Mouse (Mus musculus) cerebellum, adult 11 months (tissue): ENCODE data around the gene Rnase13.
"Not testable (repeated sequence)": the region's sequence is repeated elsewhere in the genome, so short reads cannot be mapped to it uniquely, and the experiment has no call there.

Experiments
- DNase-seq: peaks from one replicate; pipeline ENCODE4 v3.0.0; 2022

The Rnase13 gene

DNA sequence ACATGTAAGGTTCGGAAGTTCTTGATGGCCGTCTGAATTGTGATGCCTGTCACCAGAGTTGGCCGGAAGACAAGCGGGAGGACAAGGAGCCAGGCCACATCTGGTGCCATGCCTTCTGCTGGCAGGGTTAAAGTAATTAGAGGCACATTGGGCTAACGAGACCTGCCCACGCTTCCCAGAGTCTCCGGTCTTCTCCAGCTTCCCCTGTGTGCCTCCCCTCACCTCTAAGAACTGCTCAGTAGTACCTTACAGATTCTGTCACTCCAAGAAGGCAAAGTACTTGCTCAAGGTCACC is at the start of gene Rnase13:
Rnase13 (minus strand) TSS at position 203 of the 295 bp plus-strand sequence.
- no peak for DNase-seq

GRCm38 (mm10) chr14:51967400-51967799 is 44.8 kb upstream of the Rnase13 start:
- no peak for DNase-seq

- no peak for DNase-seq
Measured at GRCm38 (mm10) chr14:51960316-51960715, 37.7 kb upstream of the Rnase13 start.

GRCm38 (mm10) chr14:51943336-51943735 is 20.8 kb upstream of the Rnase13 start:
- DNase-seq: no peak

DNA sequence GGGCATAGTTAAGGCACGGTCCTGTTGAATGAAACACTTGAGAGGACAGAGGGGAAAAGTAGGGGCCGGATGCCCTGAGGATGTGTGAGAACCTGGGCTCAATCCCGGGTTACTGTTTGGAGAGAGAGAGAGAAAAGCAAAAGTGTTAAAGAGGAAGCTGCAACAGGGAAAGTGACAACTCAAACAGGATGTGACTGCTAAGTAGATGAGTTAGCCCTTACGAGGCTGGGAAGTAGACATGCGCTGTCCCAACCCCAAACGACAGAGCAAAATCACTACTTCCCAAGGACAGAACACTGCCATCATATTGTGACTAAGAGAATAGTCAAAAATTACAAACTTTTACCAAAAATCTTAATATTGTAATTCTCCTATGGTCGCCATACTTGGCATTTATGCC is 19.7 kb upstream of the Rnase13 start:
- no peak for DNase-seq

DNA sequence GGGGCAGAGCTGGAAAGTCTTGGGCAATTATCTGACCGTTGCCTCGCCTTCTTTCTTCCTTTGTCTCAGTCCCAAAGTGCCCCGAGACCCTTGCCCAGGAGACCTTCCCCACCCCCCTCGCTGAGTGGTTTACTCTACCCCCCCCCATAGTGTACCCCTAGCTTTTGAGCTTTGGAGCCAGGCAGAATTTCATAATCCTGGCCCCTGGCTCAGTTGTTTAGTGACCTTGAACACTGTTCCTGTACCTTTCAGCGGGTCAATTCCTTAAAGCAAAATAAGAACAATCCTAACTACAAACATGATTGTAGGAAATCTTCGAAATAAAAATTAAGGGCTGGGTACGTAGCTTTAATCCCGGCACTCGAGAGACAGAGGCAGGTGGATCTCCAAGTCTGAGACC is 19.0 kb upstream of the Rnase13 start:
- DNase-seq: no peak

- no peak for DNase-seq
Measured at GRCm38 (mm10) chr14:51940944-51941560, 18.5 kb upstream of the Rnase13 start.

GRCm38 (mm10) chr14:51939005-51939404 is 16.4 kb upstream of the Rnase13 start:
- no peak for DNase-seq

- no peak for DNase-seq
Measured at GRCm38 (mm10) chr14:51932092-51933020, 9.8 kb upstream of the Rnase13 start.

- peak; percentile 26 for DNase-seq
Measured at GRCm38 (mm10) chr14:51930824-51931223, 8.3 kb upstream of the Rnase13 start.

- no peak for DNase-seq
Measured at GRCm38 (mm10) chr14:51929968-51930367, 7.4 kb upstream of the Rnase13 start.

GRCm38 (mm10) chr14:51929309-51929943 is 6.9 kb upstream of the Rnase13 start:
- no peak for DNase-seq

DNA sequence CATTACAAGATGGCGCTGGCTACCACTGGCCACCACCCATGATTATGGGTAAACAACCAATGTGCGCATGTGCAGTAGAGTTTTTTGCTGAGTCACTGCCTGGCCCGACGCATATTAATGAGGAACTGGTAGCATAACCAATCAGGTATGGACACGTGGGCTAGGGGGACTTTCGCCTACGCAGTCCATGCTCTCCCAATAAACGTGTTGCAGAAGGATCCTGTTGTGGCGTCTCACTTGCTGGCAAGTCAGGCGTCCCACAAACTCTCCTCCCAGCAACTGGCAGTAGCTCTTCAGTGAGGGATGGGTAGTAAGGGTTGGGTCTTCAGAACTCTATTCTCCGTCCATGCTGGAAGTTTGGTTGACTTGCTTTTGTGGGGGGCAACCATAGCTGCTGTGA is 4.4 kb upstream of the Rnase13 start:
- DNase-seq: not testable (repeated sequence)

DNA sequence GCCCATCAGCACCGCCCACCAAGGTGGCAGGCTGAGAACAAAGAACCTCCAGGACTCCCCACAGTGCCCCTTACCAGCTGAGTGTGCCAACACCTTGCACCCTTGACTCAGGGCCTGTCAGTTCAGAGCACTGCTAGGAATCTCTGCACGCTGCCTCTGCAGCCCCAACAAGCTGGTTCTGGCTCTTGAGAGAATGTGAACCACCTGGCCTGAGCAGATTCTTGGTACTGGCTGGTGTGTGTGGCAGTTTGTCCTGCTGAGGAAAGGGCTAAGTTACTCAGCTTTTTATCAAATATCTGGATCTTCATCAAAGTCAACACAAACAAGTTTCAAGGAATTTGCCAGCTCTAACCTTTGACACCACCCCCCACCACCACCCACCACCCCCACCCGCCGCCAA is 919 bp upstream of the Rnase13 start:
- DNase-seq: no peak

DNA sequence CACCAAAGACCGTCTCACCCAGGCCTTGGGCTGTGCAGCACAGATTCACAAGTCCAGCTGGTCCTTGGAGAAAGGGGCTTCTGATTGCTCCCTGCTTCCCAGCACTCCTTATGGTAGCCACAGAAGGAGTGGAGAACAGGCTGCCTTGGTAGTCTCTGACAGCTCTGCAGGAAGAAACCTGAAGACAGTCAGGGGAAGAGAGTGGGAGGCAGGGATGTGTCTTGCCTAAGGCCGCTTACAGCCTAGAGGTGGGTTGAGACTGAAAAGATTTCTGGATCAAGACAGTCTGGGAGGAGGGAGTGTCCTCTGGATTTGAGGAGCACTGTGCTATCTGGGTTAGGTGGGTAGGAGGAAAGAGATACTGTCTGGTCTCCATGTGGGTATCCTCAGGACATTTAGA is 337 bp upstream of the Rnase13 start:
- DNase-seq: no peak

DNA sequence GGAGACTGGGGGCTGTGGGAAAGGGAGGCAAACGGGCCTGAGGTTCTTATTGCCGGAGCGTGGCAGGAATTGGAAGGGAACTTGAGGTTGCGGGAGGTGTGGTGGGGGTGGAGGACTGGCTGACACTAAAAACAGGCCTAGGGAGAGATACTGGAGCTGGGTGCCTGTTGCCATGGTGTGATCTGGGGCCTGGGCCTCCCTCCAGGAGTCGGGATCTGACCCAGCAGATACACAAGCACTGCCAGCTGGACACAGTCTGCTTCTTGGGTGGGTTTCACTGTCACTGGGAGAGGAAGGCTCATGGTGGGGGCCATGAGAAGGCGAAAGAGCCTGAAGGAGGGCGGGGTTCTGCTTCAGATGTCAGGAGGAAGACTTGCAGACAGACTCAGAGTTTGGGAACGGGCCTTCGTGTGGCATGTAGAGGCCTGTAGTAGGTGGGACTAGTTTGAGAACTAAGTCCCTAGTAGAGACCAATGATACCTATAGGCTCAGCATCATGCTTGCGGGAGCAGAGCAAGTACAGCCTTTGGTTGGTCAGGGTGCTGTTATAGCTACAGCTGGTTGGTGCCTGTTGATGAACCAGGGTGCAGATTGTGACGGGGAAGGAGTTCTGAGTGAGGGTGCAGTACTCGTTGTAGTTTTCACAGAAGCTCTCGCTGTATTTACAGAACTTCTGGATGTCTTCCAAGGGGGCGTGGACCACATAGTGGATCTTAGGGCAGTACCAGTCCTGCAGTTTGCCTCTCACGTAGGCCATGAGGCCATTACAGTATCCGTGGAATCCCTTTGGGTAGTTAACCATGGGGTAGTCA is 608 bp downstream of the Rnase13 start:
- no peak for DNase-seq

DNA sequence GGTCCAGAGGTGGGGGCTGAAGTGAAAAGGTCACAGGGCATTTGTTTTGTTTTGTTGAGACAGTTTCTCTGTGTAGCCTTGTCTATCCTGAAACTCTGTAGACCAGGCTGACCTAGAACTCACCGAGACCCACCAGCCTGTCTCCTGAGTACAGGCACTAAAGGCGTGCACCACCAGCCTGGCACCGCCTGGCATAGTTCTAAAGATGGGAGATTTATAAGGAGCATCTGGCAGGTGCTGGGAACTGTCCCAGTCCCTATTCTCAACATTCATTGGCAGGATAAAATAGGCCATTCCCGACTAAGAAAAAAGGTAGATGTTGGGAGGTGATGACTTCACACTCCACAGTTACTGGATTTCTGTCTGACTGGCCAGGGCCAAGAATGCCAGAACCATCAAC is 3.6 kb downstream of the Rnase13 start:
- no peak for DNase-seq

GRCm38 (mm10) chr14:51918125-51918524 is 4.4 kb downstream of the Rnase13 start, which contains the start of gene Tppp2:
TSS of gene Tppp2 (plus strand) at chr14:51918425.
- DNase-seq: no peak

GRCm38 (mm10) chr14:51916539-51916938 is 6.0 kb downstream of the Rnase13 start:
- no peak for DNase-seq

- no peak for DNase-seq
Measured at GRCm38 (mm10) chr14:51915030-51915429, 7.5 kb downstream of the Rnase13 start.

- peak; percentile 57 for DNase-seq
Measured at GRCm38 (mm10) chr14:51913960-51914762, 8.4 kb downstream of the Rnase13 start, which contains the start of gene Ndrg2. TSS of gene Ndrg2 (minus strand) at chr14:51914158.
